Mouse (Mus musculus) bone marrow macrophage, adult 2 months (primary cell): ENCODE measurements around the gene Rin2.

Experiments used
- CTCF ChIP-seq: IDR thresholded peaks from 2 replicates; pipeline ENCODE4 v1.5.1; 2012; ENCODE audit warnings: low read depth, mild to moderate bottlenecking, low read length, moderate library complexity
- POLR2A ChIP-seq: IDR thresholded peaks from 2 replicates; pipeline ENCODE4 v1.6.1; 2012; ENCODE audit warnings: mild to moderate bottlenecking, low read depth, low read length, borderline replicate concordance

DNA sequence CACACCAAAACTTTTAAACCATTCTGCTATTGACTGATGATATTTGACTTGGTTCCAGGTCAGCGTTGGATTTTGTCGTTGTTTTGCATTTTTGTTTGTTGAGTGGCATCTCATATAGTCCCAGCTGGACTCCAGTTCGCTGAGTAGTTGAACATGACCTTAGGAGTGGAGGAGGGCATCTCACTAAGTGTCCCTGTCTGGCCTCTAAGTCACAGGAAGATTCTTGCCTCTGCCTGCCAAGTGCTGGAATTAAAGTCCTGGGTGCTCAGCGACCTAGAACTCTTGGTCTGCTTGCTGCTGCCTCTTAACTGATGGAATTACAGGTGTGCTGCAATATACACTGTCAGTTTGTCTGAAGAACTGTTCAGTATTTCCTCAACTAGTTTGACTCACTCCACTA, 154.2 kb downstream of the Rin2 start:
- TF ChIP-seq CTCF: no peak
- TF ChIP-seq POLR2A: no peak
